Mouse (Mus musculus) megakaryocyte, embryonic 14.5 days (primary cell): Measurements from ENCODE around the gene Sectm1a. TPM values are rescaled to one million over a fixed set of nuclear protein-coding genes. Genes with fewer than 3 reads are reported as not detected.
A peak's percentile ranks its signal among the peaks of the same experiment; 100 is the strongest.
"Not testable (repeated sequence)": the region's sequence is repeated elsewhere in the genome, so short reads cannot be mapped to it uniquely, and the experiment has no call there.

Experiments
- H3K27me3 ChIP-seq: replicated peaks from 2 replicates; pipeline ENCODE3; 2012; ENCODE audit warnings: inconsistent platforms
- H3K36me3 ChIP-seq: replicated peaks from 2 replicates; pipeline ENCODE3; 2012; ENCODE audit warnings: low read length, inconsistent platforms, mixed read lengths
- H3K4me1 ChIP-seq: 2 replicates; pipeline ENCODE4 v1.6.1; 2012; ENCODE audit warnings: inconsistent platforms
- H3K4me3 ChIP-seq: replicated peaks from 2 replicates; pipeline ENCODE3; 2012; ENCODE audit warnings: moderate library complexity, mild to moderate bottlenecking, inconsistent platforms
- H3K9me3 ChIP-seq: 2 replicates; pipeline ENCODE4 v1.6.1; 2012; ENCODE audit warnings: inconsistent platforms
- FLI1 ChIP-seq: IDR thresholded peaks from 2 replicates; pipeline ENCODE4 v1.6.1; 2012; ENCODE audit warnings: low read length, inconsistent platforms, mixed read lengths
- GATA1 ChIP-seq: IDR thresholded peaks from 3 replicates; pipeline ENCODE4 v1.6.1; 2012; ENCODE audit warnings: mixed read lengths, low read length, inconsistent platforms, borderline replicate concordance
- polyA plus RNA-seq: library from polyadenylated mRNA; stranded (reverse); fragments of >175 nt; gene quantifications from 2 replicates; pipeline ENCODE4 v1.2.3, GENCODE M21; 2012; ENCODE audit warnings: low replicate concordance; ENCODE audit not compliant: insufficient read depth

The Sectm1a gene
- polyA plus RNA-seq, 1 experiment = not detected

GRCm38 (mm10) chr11:121052387-121052786 is 28.6 kb downstream of the Sectm1a start:
- no peaks in the 10 kb centered on the region for H3K9me3 ChIP-seq
- peaks cover 44% of the 10 kb centered on the region for H3K27me3 ChIP-seq
- no peak overlapping the region for H3K4me3 ChIP-seq
- TF ChIP-seq GATA1 = no peak
- no peak for TF ChIP-seq FLI1
- peaks cover 21% of the 10 kb centered on the region for H3K36me3 ChIP-seq
- peaks cover 22% of the 10 kb centered on the region for H3K4me1 ChIP-seq

GRCm38 (mm10) chr11:121051793-121052192 is 29.2 kb downstream of the Sectm1a start:
- peaks cover 27% of the 10 kb centered on the region for H3K36me3 ChIP-seq
- H3K9me3 ChIP-seq = no peaks in the 10 kb centered on the region
- H3K4me1 ChIP-seq = peaks cover 24% of the 10 kb centered on the region
- TF ChIP-seq FLI1 (no peak), GATA1 (no peak)
- H3K4me3 ChIP-seq = no peak overlapping the region
- peaks cover 46% of the 10 kb centered on the region for H3K27me3 ChIP-seq

- H3K4me1 ChIP-seq = peaks cover 38% of the 10 kb centered on the region
- peaks cover 31% of the 10 kb centered on the region for H3K27me3 ChIP-seq
- no peak overlapping the region for H3K4me3 ChIP-seq
- H3K36me3 ChIP-seq = peaks cover 28% of the 10 kb centered on the region
- no peaks in the 10 kb centered on the region for H3K9me3 ChIP-seq
- TF ChIP-seq GATA1 (no peak), FLI1 (no peak)
Observed at GRCm38 (mm10) chr11:121049840-121050239, 31.2 kb downstream of the Sectm1a start.

GRCm38 (mm10) chr11:121047826-121048399 is 33.1 kb downstream of the Sectm1a start:
- TF ChIP-seq FLI1 (no peak), GATA1 (no peak)
- peaks cover 47% of the 10 kb centered on the region for H3K4me1 ChIP-seq
- no peaks in the 10 kb centered on the region for H3K9me3 ChIP-seq
- H3K4me3 ChIP-seq = no peak overlapping the region
- H3K36me3 ChIP-seq = peaks cover 37% of the 10 kb centered on the region
- peaks cover 38% of the 10 kb centered on the region for H3K27me3 ChIP-seq

DNA sequence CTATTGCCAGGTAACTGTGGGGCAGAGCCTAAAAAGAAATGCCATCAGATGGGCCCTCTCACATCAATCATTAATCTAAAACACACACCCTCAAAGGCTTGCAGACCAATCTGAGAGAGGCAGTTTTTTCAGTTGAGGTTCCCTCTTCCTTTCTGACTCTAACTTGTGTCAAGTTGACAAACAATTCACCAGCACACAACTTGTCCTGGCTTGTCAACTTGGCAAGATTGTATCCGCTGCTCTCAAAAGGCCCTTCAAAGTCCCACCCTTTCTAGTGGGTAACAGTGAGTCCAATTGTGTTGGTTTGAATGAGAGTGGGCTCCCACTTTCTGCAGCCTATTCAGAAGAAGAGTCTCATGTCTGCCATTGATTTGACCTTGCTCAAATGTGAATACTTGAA is 35.7 kb downstream of the Sectm1a start:
- Histone ChIP-seq H3K27me3 (peaks cover 41% of the 10 kb centered on the region), H3K36me3 (peaks cover 26% of the 10 kb centered on the region), H3K4me3 (no peak overlapping the region), H3K4me1 (peaks cover 63% of the 10 kb centered on the region), H3K9me3 (no peaks in the 10 kb centered on the region)
- TF ChIP-seq FLI1 (no peak), GATA1 (no peak)

DNA sequence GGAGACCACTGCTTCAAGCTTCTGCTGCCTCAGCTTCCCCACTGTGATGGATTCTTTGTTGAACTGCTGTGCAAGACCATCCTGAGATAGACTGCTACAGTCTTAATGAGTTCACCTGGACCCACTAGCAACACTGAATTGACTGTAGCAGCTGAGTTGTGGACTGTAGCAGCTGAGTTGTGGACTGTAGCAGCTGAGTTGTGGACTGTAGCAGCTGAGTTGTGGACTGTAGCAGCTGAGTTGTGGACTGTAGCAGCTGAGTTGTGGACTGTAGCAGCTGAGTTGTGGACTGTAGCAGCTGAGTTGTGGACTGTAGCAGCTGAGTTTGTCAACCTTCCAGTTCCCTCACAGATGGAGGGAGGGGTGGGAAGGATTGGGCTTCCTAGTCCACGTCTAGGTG is 38.0 kb downstream of the Sectm1a start:
- peaks cover 85% of the 10 kb centered on the region for H3K4me1 ChIP-seq
- H3K9me3 ChIP-seq, H3K4me3 ChIP-seq: not testable (repeated sequence)
- peaks cover 56% of the 10 kb centered on the region for H3K27me3 ChIP-seq
- peaks cover 44% of the 10 kb centered on the region for H3K36me3 ChIP-seq

DNA sequence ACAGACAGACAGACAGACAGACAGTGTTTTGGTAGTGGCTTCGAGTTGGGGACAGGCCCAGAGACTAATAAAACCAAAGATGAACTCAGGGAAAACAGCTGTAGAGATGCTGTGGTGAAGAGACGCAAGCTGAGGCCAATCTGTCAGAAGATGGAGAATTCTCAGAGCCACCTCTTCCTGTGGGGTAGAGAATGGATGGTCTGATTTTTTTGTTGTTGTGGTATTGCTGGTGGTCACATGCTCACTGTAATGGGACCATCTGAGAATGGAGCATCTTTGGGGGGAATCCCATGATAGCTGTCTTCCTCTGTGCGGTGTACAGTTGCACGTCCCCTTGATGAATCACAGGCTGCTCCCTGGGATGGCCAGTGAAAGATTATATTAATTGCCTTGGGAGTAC is 38.5 kb downstream of the Sectm1a start:
- TF ChIP-seq GATA1 (no peak), FLI1 (no peak)
- peaks cover 49% of the 10 kb centered on the region for H3K36me3 ChIP-seq

GRCm38 (mm10) chr11:121041636-121042035 is 39.4 kb downstream of the Sectm1a start:
- Histone ChIP-seq H3K36me3 (peaks cover 47% of the 10 kb centered on the region), H3K9me3 (no peaks in the 10 kb centered on the region), H3K27me3 (peaks cover 65% of the 10 kb centered on the region), H3K4me3 (no peak overlapping the region), H3K4me1 (peaks cover 85% of the 10 kb centered on the region)
- TF ChIP-seq GATA1 (no peak), FLI1 (no peak)

More for the DNA sequence above, 38.5 kb downstream of the Sectm1a start:
- H3K9me3 ChIP-seq = no peaks in the 10 kb centered on the region
- no peak overlapping the region for H3K4me3 ChIP-seq
- H3K4me1 ChIP-seq = peaks cover 85% of the 10 kb centered on the region
- peaks cover 61% of the 10 kb centered on the region for H3K27me3 ChIP-seq

- Histone ChIP-seq H3K4me3 (peak overlapping the region; percentile 85), H3K9me3 (no peaks in the 10 kb centered on the region), H3K27me3 (peaks cover 69% of the 10 kb centered on the region), H3K4me1 (peaks cover 85% of the 10 kb centered on the region), H3K36me3 (peaks cover 47% of the 10 kb centered on the region)
- TF ChIP-seq FLI1 = no peak
- no peak for TF ChIP-seq GATA1
Observed at GRCm38 (mm10) chr11:121041212-121041611, 39.8 kb downstream of the Sectm1a start.

DNA sequence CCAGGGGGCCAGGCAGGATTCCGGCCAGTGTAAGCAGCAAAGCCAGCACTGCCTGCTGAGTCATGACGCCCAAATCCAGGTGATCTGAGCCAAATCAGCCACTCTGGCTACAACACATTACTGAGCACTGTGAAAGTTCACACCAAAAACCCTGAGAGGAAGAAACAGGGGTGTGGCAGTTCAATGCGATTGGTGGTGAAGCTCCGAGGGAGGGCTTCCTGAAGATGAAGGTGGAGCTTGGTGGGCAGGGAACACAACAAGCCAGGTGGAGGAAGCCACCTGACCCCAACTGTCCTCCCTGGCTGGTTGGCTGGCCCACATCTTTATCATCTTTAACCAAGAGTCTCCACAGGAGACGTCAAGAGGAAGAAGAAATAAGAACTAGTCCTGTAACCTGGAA is 41.7 kb downstream of the Sectm1a start, which contains the start of gene Cd7:
Gene Cd7 (minus strand): TSS at position 117 of the 400 bp plus-strand sequence.
- H3K27me3 ChIP-seq = peaks cover 75% of the 10 kb centered on the region
- H3K36me3 ChIP-seq = peaks cover 47% of the 10 kb centered on the region
- H3K4me1 ChIP-seq = peaks cover 85% of the 10 kb centered on the region
- no peaks in the 10 kb centered on the region for H3K9me3 ChIP-seq
- peak within 1 kb of the TSS; percentile 62 for H3K4me3 ChIP-seq
- TF ChIP-seq GATA1 (no peak), FLI1 (no peak)

DNA sequence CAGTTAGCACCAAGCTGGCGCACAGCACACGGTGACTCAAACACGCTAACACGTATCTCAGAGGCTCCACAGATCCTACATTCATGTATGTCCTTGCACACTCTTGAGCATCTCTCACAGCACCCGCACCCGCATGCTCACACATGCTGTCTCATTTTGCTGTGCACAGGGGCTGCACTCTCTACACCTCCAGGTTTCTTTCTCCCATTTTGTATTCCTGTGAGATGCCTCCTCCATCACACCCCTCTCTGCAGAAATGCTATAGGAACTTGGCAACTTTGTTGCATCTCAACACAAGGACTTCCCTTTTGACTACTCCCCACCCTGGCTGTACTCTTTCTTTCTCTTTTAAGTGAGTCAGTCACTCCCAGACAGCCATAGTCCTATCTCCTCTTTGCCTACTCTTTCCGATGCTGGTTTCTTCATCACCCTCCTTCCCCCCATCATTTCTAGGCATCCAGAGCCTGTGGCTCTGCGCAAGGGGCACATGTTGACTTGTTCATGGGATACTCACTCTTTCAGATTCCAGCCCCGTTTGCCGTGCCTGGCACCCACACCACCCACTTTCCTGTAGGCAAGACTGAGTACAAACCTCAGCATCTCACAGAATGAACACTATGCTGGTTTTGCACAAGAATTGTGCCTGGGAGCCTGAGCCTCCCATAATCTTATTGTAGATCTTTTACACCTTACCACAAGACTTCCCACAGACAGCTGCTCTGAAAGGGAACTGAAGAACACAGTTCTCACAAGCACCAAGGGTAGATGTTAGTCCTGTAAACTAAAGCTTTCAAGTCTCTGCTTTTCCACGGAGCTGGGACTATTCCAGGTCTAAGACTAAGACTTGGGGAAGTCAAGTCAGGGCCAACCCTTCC is 42.4 kb downstream of the Sectm1a start:
- Histone ChIP-seq H3K36me3 (peaks cover 41% of the 10 kb centered on the region), H3K4me3 (peak overlapping the region; percentile 62), H3K9me3 (no peaks in the 10 kb centered on the region), H3K4me1 (peaks cover 85% of the 10 kb centered on the region), H3K27me3 (peaks cover 70% of the 10 kb centered on the region)
- no peak for TF ChIP-seq FLI1
- TF ChIP-seq GATA1 = no peak
